Mouse (Mus musculus) limb, embryonic 14.5 days (tissue): ENCODE data around the gene Cox4i1. TPM values are rescaled to one million over a fixed set of nuclear protein-coding genes. Genes with fewer than 3 reads are reported as not detected.

Experiments used
- ATAC-seq: fragments of 200-750 bp; cut with Nextera tagmentation; 2 replicates; pipeline ENCODE4 v1.8.0; 2017; ENCODE audit warnings: low read depth, moderate number of reproducible peaks, moderate TSS enrichment; ENCODE audit not compliant: low FRiP score
- DNase-seq: peaks from one replicate; pipeline ENCODE4 v3.0.0-alpha.2; 2015; ENCODE audit warnings: low spot score
- H3K27ac ChIP-seq: fragments of 300-500 bp; sonication (generic); replicated peaks from 2 replicates; pipeline ENCODE4 v1.5.1; 2014; ENCODE audit warnings: low read depth, mild to moderate bottlenecking, low read length, moderate library complexity, mixed read lengths
- H3K27me3 ChIP-seq: fragments of 300-500 bp; sonication (generic); 2 replicates; pipeline ENCODE4 v1.6.1; 2014; ENCODE audit warnings: low read length, mixed read lengths; ENCODE audit not compliant: control insufficient read depth, insufficient read depth
- H3K36me3 ChIP-seq: fragments of 300-500 bp; sonication (generic); 2 replicates; pipeline ENCODE4 v1.6.1; 2014; ENCODE audit warnings: mild to moderate bottlenecking, low read length, moderate library complexity, mixed read lengths; ENCODE audit not compliant: control insufficient read depth, insufficient read depth
- H3K4me1 ChIP-seq: fragments of 300-500 bp; sonication (generic); 2 replicates; pipeline ENCODE4 v1.6.1; 2014; ENCODE audit warnings: antibody characterized with exemption, low read length, mixed read lengths; ENCODE audit not compliant: control insufficient read depth, insufficient read depth
- H3K4me2 ChIP-seq: fragments of 300-500 bp; sonication (generic); replicated peaks from 2 replicates; pipeline ENCODE4 v1.6.1; 2014; ENCODE audit warnings: low read depth, mild to moderate bottlenecking, low read length, moderate library complexity; ENCODE audit not compliant: severe bottlenecking
- H3K4me3 ChIP-seq: fragments of 300-500 bp; sonication (generic); replicated peaks from 2 replicates; pipeline ENCODE4 v1.5.1; 2014; ENCODE audit warnings: low read length
- H3K9ac ChIP-seq: fragments of 300-500 bp; sonication (generic); 2 replicates; pipeline ENCODE4 v1.6.1; 2014; ENCODE audit warnings: mild to moderate bottlenecking, low read depth, low read length, moderate library complexity; ENCODE audit not compliant: severe bottlenecking
- H3K9me3 ChIP-seq: fragments of 300-500 bp; sonication (generic); 2 replicates; pipeline ENCODE4 v1.6.1; 2016; ENCODE audit warnings: low read length; ENCODE audit not compliant: control insufficient read depth
- POLR2A ChIP-seq: fragments of 200-500 bp; IDR thresholded peaks from 2 replicates; pipeline ENCODE4 v1.8.0; 2012; ENCODE audit warnings: inconsistent platforms, mild to moderate bottlenecking, moderate library complexity, borderline replicate concordance; ENCODE audit not compliant: insufficient read depth, insufficient read length; ENCODE audit errors: extremely low read depth
- WGBS: fragments of 180-500 bp; shearing (Covaris S2); extraction: QIAGEN DNeasy Blood & Tissue Kit; methylation state at CpG from one replicate; pipeline ENCODE4 v1.1.7; 2014; 5-methylcytosine and 5-hydroxymethylcytosine counted together
- polyA plus RNA-seq, 2 experiments: library from polyadenylated mRNA; depleted of rRNA in 1 of 2; stranded (reverse) in 1 of 2; unstranded in 1 of 2; fragments of >200 nt; fragmentation: Nextera tagmentation in 1 of 2; extraction: Ambion mirVana in 1 of 2; gene quantifications; 2 replicates each; pipeline versions ENCODE4 v1.2.1 to v1.2.3; 2012 to 2014

The Cox4i1 gene
- polyA plus RNA-seq, 2 experiments = 964 to 1,017 TPM

DNA sequence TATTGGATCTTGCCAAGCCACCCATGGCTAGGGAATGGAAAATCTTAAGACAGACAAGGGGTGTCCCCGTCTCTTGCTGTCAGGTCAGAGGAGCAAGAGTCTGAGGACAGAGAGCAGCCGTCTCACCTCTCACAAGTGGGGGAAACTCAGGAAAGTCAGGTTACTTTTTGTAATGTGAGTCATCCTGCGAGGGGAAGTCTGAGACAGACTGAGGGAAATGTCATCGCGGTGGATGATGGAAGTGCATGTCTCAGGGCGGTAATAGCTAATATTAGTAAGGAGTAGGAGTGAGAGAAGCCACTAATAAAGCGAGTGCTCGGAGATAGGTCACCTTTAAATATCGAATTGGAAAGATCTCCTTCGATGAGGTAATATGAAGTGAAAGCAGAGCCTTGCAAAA, 41.2 kb downstream of the Cox4i1 start:
- WGBS = 81% methylated on average over 10 of the region's 10 CpGs
- TF ChIP-seq POLR2A = no peak
- H3K4me2 ChIP-seq = no peak overlapping the region
- H3K4me3 ChIP-seq = no peak overlapping the region
- H3K4me1 ChIP-seq = no peaks in the 10 kb centered on the region
- no peak overlapping the region for H3K27ac ChIP-seq
- H3K36me3 ChIP-seq = no peaks in the 10 kb centered on the region
- no peak for ATAC-seq
- H3K9me3 ChIP-seq = no peaks in the 10 kb centered on the region
- no peak overlapping the region for H3K9ac ChIP-seq
- H3K27me3 ChIP-seq = no peaks in the 10 kb centered on the region
- DNase-seq = no peak

DNA sequence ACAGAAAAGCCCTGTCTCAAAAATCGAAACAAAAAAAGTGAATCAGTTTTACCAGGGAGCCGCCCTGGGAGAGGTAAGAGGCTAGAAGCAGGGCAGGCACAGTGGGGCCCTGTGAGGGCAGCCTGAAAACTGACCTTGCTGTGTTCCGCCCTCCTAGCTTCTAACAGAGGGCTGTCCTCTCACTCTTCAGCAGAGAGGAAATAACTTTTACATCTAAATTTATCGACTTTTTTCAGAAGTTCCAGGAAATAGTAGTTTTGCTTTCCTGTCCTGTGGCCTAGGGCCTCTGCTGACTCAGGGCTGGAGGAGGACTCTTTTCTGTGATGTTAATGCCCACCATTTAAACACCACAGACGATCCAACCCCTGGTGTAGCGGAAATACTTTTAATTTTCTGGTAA, 47.2 kb downstream of the Cox4i1 start:
- Histone ChIP-seq H3K9ac (no peak overlapping the region), H3K4me3 (no peak overlapping the region), H3K4me2 (no peak overlapping the region), H3K36me3 (no peaks in the 10 kb centered on the region), H3K9me3 (no peaks in the 10 kb centered on the region), H3K27me3 (no peaks in the 10 kb centered on the region), H3K27ac (no peak overlapping the region), H3K4me1 (no peaks in the 10 kb centered on the region)
- no peak for TF ChIP-seq POLR2A
- DNase-seq (no peak), ATAC-seq (no peak)
- WGBS = 80% methylated on average over 6 of the region's 6 CpGs

DNA sequence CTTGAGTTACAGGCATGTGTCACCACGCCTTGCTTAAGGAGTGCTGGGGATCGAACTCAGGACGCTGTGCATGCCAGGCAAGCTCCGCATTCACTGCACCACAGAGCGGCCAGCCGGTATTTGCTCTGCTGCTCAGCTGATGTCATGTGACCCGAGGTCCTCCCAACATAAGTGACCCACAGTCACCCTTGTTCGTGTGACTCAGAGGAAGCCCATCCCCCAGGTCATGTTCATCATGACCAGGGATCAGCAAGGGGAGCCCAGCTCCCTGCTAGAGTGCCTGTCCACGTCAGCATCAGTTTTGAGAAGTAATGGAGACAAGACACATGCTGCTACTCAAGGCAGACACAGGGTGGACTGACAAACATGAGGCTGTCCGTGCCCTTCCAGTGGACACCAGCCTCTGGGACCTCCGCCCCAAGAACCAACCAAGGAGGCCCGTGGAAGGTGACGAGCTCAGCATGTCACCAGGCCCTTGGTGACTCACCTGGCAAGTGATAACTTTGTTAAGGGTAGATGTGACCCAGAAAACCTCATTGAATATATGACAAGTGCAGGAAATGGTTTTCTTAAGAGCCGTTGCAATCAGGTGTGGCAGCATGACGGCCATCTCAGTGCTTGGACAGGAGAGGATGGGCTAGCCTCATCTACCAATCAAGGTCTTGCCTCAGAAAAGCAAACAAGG, 48.1 kb downstream of the Cox4i1 start:
- 76% methylated on average over 15 of the region's 15 CpGs for WGBS
- TF ChIP-seq POLR2A = no peak
- Histone ChIP-seq H3K9ac (no peak overlapping the region), H3K4me2 (no peak overlapping the region), H3K27me3 (no peaks in the 10 kb centered on the region), H3K4me3 (no peak overlapping the region), H3K36me3 (no peaks in the 10 kb centered on the region), H3K9me3 (no peaks in the 10 kb centered on the region), H3K27ac (no peak overlapping the region), H3K4me1 (no peaks in the 10 kb centered on the region)
- ATAC-seq (no peak), DNase-seq (no peak)

DNA sequence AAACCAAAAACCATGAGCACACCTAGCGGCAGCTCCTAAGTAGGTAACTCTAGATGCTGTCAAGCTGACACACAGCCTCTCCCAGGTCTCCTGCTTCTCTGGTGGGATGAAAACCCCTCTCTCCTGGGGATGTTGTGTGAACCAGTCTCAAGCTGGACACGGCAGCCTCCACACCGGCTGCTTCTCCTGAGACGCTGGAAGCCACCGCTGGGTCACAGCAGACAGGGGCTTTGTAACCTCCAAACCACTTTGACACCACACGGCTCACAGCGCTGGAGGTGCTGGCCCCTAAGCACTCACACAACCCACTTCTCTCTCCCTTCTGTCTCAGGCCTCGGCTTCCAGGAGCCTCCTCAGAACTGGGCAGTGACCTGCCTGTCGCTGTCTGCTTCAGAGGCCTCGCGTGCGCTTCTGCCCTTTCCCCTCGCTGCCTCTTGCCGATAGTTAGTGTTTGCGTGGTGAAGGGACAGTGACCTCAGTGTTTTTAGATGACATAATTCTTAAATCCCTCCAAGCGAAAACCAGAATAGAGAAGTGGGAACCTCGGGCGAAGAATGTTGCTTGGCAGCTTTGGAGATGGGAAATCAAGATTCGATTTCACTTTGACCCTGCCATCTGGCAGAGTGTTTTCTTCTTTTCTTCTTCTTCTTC, 51.7 kb downstream of the Cox4i1 start:
- Histone ChIP-seq H3K4me1 (no peaks in the 10 kb centered on the region), H3K27me3 (no peaks in the 10 kb centered on the region), H3K9me3 (no peaks in the 10 kb centered on the region), H3K4me3 (no peak overlapping the region), H3K4me2 (no peak overlapping the region), H3K27ac (no peak overlapping the region), H3K9ac (no peak overlapping the region), H3K36me3 (no peaks in the 10 kb centered on the region)
- ATAC-seq (no peak), DNase-seq (no peak)
- 69% methylated on average over 19 of the region's 19 CpGs for WGBS
- TF ChIP-seq POLR2A = no peak

DNA sequence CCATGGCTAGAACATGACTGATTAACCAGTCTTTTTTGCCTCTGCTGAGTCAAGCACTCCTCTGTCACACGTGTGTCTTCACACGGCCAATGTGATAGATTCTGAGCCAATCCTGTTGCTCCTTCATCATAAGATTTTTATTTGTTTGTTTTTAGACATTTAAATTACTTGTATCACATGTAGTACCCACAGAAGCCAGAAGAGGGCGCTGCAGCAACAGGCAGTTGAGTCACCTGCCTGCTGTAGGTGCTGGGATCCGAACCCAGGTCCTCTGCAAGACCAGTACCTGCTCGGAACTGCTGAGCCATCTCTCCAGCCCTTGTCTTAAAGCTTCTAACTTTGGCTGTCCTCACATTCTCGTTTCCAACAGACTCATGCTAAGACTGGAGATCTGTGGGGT, 55.0 kb downstream of the Cox4i1 start:
- H3K9me3 ChIP-seq = no peaks in the 10 kb centered on the region
- no peaks in the 10 kb centered on the region for H3K27me3 ChIP-seq
- TF ChIP-seq POLR2A = no peak
- H3K9ac ChIP-seq = no peak overlapping the region
- no peaks in the 10 kb centered on the region for H3K4me1 ChIP-seq
- H3K4me3 ChIP-seq = no peak overlapping the region
- H3K36me3 ChIP-seq = no peaks in the 10 kb centered on the region
- no peak for ATAC-seq
- no peak for DNase-seq
- 74% methylated on average over 6 of the region's 6 CpGs for WGBS
- H3K27ac ChIP-seq = no peak overlapping the region
- no peak overlapping the region for H3K4me2 ChIP-seq

Other genes starting within 250 kb of the Cox4i1 start
- gene Gins2, start 78.9 kb upstream of the Cox4i1 start, polyA plus RNA-seq (2012; rRNA removed) = 72.3 and 97.9 TPM in 2 replicates
- 92.4 and 107 TPM in 2 replicates for gene Gins2, start 78.9 kb upstream of the Cox4i1 start, polyA plus RNA-seq (2014; fragmentation: Nextera tagmentation; extraction: Ambion mirVana)
- gene 1190005I06Rik, start 20.6 kb upstream of the Cox4i1 start, polyA plus RNA-seq (2012; rRNA removed) = 6.4 and 6.6 TPM in 2 replicates
- gene 1190005I06Rik, start 20.6 kb upstream of the Cox4i1 start, polyA plus RNA-seq (2014; fragmentation: Nextera tagmentation; extraction: Ambion mirVana) = 8.3 and 8.7 TPM in 2 replicates
- gene Gm27021, start 143 bp upstream of the Cox4i1 start, polyA plus RNA-seq (2012; rRNA removed) = 3.4 and 4.3 TPM in 2 replicates
- gene Gm27021, start 143 bp upstream of the Cox4i1 start, polyA plus RNA-seq (2014; fragmentation: Nextera tagmentation; extraction: Ambion mirVana) = 2.2 and 3.0 TPM in 2 replicates
- 109 and 160 TPM in 2 replicates for gene Emc8, start 351 bp downstream of the Cox4i1 start, polyA plus RNA-seq (2012; rRNA removed)
- gene Emc8, start 351 bp downstream of the Cox4i1 start, polyA plus RNA-seq (2014; fragmentation: Nextera tagmentation; extraction: Ambion mirVana) = 238 and 252 TPM in 2 replicates
- 2.5 and 4.1 TPM in 2 replicates for gene Irf8, start 68.1 kb downstream of the Cox4i1 start, polyA plus RNA-seq (2012; rRNA removed)
- gene Irf8, start 68.1 kb downstream of the Cox4i1 start, polyA plus RNA-seq (2014; fragmentation: Nextera tagmentation; extraction: Ambion mirVana) = 4.3 and 4.9 TPM in 2 replicates